Mouse (Mus musculus) gastrocnemius, postnatal 14 days (tissue): ENCODE measurements around the gene Spata32. TPM values are rescaled to one million over a fixed set of nuclear protein-coding genes. Genes with fewer than 3 reads are reported as not detected.

Experiments
- DNase-seq: peaks from one replicate; pipeline ENCODE4 v3.0.0; 2021; ENCODE audit warnings: mixed read lengths
- intact Hi-C: fragments of 180-260 bp; cut with DNase I; formaldehyde crosslinking; loops from one replicate; pipeline ENCODE4 v1.15.1; 2025; ENCODE audit warnings: low total_unique reads
- total RNA-seq, 2 experiments: library from RNA; stranded (reverse); gene quantifications; 2 replicates each; pipeline ENCODE4 v1.2.3; 2021

The Spata32 gene
- total RNA-seq, 2 experiments from 2014 or later, result not detected

DNA sequence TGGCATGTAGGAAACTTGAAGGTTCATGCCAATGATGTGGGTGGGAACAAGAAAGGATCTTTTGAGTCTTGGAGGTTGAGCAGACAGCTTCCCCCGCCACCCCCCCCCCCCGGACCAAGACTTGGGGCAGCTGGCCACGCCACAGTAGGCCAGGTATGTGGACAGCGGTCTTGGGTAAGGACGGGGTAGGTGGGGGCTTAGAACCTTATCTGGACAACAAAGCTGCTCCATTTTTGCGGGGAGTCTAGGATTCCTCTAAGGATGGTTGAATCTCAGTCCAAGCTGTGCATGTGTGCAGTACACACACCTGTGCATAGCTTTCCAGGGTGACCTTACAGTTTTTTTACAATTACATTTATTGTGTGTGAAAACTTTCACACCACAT lies 277 bp upstream of the Spata32 start:
- no peak for DNase-seq
- intact Hi-C loops, result no loop called here

DNA sequence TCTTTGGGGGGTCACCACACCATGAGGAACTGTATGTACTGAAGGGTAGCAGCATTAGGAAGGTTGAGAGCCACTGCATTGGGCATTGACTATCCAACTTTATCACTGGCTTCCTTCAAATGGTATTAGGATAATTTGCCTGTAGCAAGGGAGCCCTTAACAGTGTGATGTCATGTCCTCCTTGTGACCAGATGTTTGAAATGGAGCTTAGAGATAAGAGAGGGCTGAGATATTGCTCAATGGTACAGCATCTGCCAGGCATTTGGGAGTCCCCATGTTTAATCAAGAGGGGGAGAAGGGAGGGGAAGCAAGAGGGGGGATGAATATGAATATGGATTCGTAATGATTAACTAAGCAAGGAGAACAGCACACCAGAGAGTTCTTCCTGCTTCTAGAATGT lies 2.9 kb downstream of the Spata32 start:
- intact Hi-C loops, result no loop called here
- no peak for DNase-seq

DNA sequence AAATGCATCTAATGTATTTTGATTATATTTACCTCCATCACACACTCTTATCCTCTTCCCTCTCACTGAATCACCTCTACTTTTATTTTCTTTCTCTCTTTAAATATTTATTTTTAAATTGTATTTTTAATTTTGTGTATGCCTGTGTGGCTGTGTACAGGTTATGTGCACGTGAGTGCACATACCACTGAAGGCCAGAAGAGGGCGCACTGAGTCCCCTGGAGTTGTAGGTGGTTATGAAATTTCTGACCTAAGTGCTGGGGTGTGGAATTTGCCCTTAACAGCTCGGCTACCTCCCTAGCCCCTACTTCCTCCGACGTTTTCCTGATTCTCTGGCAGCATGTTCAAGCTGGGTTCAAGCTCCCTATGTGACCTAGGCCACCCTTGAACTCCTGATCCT lies 4.5 kb downstream of the Spata32 start:
- intact Hi-C loops, result no loop called here
- DNase-seq, result no peak

DNA sequence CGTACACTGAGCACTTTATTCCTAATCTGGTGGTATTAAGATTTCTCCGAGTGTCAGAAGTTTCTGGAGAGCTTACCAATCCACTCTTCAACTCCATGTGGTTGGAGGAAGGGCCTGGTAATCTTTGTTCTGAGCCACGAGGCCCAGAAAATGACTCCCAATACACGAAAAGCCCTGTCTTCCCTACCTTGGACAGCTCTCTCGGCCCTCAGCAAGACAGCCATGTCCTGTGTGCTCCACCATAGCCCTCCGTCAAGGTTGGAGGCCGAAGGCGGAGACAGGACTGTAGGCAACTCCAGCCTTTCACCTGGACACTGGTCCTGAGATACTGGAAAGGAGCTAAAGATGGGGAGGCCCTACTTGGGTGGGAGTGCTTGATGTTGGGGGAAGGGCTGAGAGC lies 7.9 kb downstream of the Spata32 start:
- no peak for DNase-seq
- intact Hi-C loops, result no loop called here

DNA sequence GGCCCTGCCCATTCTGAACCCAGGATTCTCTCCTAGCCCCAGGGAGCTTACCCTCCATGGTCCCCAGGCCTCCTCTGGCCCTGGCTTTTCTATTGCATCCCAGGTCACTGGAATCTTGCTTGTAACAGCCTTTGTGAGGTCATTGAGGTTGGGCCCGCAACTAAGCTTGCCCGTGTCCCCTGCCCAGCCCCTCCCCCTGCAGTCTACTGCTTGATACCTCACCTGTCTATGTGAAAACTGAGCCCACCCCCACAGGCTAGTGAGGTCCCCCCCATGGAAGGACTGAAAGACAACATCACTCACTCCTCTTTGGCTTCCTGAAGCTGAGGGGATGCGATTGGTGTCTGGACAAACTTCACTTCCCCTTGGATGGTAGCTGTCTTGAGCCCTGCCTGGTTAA lies 9.8 kb downstream of the Spata32 start, which contains the start of gene 1700023F06Rik:
1700023F06Rik (minus strand) TSS at position 101 of the 400 bp plus-strand sequence.
- DNase-seq, result no peak
- intact Hi-C loops, result no loop called here

DNA sequence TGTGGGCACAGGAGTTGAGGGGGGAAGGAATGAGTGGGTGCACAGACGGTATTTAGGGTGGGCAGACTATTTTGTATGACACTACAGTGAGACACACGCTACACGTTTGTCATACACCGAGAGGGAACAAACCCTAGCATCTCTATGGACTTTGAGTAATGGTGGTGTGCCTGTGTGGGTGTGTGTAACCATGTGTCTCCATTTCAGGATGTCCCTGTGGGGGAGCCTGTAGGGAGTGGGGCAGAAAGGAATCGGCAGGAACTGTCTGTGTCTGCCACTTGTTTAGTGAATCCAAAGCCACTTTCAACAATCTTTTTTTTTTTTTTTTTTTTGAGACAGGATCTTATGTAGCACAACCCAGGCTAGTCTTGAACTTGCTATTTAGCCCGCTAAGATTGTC lies 12.0 kb downstream of the Spata32 start:
- intact Hi-C loops, result no loop called here
- no peak for DNase-seq

DNA sequence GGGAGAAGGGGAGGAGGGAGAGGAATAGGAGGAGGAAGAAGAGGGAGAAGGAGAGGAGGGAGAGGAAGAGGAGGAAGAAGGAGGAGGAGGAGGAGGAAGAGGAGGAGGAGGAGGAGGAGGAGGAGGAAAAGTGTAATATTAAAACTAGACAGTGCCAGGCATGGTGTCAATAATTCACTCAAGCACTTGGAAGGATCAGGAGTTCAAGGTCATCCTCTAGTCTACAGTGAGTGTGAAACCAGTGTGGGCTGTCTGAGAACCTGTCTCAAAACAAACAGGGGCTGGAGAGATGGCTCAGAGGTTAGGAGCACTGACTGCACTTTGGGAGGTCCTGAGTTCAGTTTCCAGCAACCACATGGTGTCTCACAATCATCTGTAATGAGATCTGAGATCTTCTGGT lies 15.9 kb downstream of the Spata32 start:
- intact Hi-C loops, result no loop called here

DNA sequence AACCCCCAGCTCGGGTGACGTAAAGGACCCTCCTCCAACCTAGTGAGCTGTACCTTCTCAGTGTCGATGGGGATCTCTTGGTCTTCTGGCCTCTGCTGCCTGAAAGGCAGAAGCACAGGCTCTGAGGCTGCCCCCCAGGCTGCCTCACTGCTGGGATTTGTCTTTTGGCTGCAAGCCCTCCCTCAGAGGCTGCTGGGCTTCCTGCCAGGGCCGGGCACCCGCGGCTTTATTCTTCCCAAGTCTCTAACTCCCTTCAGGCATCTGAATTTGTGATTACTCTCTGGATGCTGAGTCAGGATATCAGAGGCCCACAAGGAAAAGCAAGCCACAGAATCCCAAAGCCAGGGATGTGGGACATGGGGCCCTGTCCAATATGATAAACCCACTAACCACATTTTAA lies 16.6 kb downstream of the Spata32 start:
- intact Hi-C loops, result no loop called here
- DNase-seq, result no peak

More for the DNA sequence above, 15.9 kb downstream of the Spata32 start:
- DNase-seq, result no peak

DNA sequence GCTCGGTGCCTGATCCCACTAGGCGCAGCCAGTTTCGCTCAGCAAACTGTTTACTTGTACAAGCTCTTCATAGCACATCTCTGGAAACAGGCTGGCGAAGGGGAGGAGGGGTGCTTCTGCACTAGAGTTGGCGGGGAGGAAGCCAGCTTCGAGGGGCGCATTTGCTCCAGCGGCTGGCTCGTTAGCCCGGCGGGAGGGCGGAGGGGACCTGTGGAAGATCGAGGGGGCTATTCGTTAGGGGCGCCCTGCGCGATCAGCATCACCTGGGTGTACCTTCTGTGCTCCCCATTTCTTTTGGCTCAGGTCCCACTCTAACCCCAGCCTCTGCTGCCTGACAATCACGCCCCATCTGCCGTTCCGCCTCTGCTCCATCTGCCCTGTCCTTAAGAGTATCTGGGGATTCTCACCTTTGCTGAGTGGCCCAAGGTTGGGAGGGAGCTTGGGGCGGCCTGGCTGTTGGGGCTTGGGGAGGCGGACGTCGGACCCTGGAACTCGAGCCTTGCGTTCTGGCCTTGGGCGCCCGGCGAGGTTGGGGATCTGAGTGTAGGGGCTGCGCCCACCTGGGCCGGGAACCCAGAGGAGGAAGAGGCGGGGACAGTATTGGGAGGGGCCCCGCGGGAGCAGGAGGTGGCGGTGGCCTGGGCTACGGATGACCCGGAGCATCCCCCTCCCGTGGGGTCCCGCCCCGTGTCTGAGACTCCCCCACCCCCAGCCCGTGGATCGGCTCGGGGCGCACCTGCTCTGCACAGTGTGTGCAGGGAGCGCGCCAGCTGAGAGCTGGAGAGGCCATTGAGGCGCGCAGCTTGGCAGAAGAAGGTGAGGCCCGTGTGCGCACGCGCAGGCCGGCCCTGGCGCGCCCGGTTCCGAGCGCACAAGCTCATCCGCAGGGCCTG lies 19.1 kb downstream of the Spata32 start:
- peak; percentile 52 for DNase-seq
- intact Hi-C loops, result no loop called here

DNA sequence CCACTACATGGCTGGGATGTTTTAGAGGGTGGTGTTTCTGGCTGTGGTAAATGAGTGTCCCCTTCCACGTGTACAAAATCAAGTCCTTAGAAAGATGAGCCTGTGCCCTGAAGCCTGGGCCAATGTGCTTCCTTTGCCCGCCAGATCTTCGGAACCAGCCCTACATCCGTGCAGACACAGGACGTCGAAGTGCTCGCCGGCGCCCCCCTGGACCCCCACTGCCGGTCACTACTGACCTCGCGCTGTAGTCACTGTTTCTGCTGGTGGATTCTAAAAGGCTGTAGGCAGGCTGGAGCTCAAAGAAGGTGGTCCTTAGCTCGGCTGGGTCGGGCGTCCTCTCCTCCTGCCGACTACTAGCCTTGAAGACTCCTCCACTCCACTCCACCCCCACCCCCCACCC lies 19.9 kb downstream of the Spata32 start:
- intact Hi-C loops, result no loop called here
- DNase-seq, result no peak

DNA sequence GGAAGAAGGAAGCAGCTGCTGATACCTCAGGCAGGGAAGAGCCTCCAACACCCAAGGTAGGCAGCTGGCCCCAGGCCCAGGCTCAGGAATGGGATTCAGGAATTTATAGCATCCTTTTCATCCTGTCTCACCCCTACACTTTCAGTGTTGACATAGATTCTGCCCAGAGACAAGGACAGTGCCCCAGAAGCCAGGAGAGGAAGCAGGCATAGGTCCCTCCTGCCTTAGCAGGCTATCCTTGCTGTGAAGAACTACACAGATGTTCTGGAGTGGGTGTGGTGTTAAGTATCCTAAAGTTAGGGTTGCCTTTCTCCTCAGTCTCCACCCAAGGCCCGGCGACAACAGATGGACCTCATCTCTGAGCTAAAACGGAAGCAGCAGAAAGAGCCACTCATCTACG lies 20.9 kb downstream of the Spata32 start:
- intact Hi-C loops, result no loop called here
- no peak for DNase-seq

DNA sequence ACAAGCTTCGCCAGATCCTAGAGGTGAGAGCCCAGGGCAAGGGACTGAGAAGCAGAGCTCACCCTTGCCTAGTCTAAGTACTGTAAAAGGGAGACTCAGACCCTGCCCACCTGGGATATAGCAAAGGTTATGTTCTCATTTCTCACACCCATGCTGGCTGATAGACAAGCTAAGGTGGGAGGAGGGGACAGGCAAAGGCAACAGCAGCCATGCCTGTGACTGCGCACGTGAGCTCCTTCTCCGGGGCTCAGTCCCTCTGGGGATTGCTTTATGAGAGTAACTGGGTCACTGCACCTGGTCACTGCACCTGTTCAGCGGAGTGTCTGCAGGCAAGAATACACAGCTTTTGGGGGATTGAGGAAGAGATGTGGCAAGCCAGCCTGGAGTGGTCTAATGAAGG lies 22.6 kb downstream of the Spata32 start:
- intact Hi-C loops, result no loop called here
- DNase-seq, result no peak

DNA sequence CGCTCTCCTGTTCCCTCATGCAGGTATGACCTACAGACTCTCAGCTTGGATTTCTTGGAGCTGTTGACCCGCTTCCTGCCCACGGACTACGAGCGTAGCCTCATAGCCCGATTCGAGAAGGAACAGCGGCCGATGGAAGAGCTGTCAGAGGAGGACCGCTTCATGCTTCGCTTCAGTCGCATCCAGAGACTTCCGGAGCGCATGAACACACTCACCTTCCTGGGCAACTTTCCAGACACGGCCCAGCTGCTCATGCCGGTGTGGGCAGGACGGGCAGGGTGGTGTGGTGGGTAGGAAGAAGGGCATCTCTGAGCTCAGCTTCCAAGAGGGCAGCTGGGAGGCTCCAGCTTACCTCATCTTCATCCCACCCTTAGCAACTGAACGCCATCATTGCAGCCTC lies 23.0 kb downstream of the Spata32 start:
- DNase-seq, result no peak
- intact Hi-C loops, result no loop called here

DNA sequence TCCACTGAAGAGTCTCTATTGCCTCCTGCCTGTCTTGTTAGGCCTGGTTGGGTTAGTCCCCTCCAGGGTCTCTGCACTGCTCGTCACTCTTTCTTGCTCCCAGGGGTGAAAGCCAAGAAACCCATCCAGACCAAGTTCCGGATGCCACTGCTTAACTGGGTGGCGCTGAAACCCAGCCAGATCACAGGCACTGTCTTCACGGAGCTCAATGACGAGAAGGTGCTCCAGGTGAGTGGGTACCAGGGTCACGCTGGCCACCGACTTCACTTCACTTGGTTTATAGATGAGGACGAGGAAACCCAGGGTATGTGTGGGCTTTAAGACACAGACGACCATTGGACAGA lies 24.4 kb downstream of the Spata32 start:
- intact Hi-C loops, result no loop called here
- no peak for DNase-seq

DNA sequence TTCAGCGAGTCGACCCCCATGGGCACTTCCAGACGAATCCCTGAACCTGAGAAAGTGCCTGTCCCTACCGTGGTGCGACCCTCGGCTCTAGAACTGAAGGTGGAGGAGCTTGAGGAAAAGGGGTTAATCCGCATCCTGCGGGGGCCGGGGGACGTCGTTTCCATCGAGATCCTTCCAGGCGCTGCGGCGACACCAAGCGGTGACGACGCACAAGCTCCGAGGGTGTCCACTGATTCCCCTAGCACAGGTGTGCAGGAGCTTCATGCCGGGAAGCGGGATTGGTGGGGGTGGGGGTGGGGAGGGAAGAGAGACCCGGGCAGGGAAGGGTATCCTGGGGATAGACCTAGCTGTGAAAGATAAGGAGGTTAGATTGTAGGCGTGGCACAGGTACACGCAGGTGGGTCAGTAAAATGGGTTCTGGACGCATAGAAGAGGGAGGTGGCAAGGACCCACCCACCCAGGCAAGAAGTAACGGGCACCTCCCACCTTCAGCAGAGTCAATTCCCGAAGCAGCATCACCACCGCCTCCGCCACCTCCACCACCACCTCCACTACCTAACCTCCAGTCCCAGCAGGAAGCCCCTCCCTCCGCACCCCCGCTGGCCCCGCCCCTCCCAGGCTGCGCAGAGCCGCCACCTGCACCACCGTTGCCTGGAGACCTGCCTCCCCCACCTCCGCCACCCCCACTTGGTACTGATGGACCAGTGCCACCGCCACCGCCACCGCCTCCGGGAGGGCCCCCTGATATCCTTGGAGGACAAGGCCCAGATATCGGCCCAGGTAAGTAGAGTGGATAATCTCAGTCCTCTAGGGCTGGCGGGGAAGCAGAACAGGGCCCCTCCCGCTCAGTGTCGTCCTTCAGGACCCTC lies 25.0 kb downstream of the Spata32 start:
- intact Hi-C loops, result no loop called here
- DNase-seq, result no peak

DNA sequence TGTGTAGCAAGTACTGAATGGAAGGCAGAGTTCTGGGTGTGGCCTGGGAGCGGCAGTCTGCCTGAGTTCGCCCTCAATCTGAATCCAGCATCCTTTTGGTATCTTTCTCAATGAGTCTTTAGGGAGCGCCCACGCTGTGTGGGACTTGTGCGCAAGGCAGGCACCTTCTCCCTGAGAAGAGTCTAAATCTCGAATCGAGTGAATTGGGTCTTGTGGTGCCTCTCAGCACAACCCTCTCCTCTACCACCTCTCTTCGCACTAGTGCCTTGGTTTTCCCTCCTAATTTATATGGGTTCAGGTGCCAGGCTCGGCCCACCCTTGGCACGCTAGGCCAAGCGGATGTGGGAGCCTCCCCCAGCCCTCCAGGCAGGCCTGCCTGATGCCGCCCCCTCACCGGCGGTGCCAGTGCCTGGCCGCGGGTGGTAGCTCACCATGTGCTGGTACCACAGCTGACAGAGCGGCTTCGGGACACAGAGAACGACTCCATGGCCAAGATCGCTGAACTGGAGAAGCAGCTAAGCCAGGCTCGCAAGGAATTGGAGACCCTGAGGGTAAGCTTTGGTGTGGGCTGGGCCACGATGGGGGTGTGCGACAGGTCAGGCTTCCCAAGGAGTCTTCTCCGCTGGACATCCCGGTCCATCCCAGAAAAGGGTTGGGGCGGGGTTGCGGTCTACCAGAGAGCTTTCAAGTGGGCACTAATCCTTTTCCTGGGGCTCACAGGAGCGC lies 25.8 kb downstream of the Spata32 start:
- intact Hi-C loops, result no loop called here
- DNase-seq, result no peak

DNA sequence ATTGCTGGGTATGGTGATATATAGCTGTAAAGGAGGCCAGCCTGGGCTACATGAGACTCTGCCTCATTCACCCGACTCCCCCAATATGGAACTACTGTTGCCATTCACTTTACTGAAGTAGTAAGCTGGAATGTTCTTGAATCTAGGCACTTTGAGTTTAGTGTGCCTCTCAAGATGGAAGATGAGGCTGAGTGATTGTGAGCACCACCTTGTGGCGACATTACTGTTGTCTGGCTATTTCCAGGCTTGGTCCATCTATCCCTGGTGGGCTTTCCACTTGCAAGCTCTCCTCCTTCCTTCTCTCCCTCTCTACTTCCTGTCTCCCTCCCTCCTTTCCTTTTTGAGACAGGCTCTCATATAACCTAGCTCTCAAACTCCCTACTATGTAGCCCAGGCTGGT lies 33.3 kb downstream of the Spata32 start:
- peak; percentile 48 for DNase-seq
- intact Hi-C loops, result no loop called here

DNA sequence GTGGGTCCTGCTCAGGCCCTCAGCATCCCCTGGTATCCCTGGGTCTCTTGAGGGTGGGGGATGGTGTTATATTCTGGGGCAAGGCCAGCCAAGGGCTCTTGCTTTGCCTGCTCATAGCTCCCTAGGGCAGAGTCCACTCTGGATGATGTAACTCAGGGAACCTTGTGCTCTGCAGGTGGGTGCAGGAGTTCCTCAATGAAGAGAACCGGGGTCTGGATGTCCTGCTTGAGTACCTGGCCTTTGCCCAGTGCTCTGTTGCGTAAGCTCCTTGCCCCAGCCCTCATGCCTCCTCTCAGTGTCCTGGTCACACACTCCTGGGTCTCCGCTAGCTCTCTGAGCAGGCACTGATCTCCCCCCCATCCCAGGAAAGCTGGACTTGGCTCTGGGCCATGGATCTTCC lies 36.3 kb downstream of the Spata32 start:
- DNase-seq, result peak; percentile 5
- intact Hi-C loops, result no loop called here

DNA sequence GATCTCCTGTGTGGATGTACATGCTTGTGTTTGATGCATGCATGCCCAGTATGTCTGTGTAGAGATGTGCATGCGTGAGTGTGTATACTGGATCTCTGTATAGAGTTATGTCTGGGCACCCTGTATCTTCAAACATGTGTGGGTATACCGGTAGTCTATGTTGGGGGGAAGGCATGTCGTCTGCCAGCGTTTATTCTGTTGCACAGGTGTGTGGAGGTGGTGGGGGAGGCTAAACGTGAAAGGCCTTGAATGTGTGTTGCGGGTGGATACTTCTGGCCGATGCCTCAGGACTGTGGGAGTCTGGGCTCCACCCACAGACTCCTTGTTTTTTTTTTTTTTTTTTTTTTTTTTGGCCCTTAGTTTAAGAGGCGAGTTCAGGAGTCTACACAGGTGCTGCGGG lies 36.9 kb downstream of the Spata32 start:
- intact Hi-C loops, result no loop called here
- DNase-seq, result no peak

DNA sequence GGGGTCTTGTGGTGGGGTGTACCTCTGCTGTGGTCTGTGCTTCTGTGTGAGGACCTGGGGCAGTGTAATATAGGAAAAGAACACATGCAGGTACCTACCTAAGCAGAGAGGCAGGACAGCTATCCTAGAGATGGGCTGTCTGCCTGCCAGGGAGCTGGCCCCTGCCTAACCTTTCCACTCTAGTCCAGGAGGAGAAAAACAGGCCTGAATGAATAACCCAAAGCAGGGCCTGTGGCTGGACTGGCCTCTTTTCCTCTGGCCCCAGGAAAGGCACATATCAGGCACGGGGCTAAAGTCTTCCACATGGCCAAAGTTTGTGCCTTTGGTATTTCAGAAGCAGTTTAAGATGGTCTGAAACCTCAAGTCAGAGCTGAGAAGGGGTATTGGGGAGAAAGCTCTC lies 37.8 kb downstream of the Spata32 start:
- DNase-seq, result no peak
- intact Hi-C loops, result no loop called here
